Mouse (Mus musculus): ENCODE results near the gene Ccdc180.

The Ccdc180 gene

DNA sequence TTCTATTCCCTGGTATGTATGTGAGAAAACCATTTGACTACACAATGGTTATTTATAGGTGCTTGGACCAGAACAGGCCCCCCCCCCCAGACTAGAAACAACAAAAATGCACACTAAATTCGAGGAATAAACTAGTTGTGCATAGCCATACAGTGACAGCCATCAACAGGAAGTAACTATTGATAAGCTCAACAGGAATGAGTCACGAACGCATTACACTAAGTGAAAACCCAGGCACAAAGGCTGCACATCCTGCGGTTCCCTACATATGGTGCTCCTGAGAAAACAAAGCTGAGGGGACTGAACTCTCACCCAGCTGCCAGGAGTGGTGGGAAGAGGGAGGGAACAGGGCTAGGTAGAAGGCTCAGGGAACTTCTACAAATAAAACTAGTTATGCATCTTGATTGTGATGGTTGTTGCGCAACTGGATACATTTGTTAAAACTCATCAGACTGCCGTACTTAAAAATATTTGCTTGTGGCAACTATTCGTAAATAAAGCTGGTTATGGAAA, 80.0 kb downstream of the Ccdc180 start:
- DNase-seq (ENCODE audit: low read depth, low spot score), result no peak

DNA sequence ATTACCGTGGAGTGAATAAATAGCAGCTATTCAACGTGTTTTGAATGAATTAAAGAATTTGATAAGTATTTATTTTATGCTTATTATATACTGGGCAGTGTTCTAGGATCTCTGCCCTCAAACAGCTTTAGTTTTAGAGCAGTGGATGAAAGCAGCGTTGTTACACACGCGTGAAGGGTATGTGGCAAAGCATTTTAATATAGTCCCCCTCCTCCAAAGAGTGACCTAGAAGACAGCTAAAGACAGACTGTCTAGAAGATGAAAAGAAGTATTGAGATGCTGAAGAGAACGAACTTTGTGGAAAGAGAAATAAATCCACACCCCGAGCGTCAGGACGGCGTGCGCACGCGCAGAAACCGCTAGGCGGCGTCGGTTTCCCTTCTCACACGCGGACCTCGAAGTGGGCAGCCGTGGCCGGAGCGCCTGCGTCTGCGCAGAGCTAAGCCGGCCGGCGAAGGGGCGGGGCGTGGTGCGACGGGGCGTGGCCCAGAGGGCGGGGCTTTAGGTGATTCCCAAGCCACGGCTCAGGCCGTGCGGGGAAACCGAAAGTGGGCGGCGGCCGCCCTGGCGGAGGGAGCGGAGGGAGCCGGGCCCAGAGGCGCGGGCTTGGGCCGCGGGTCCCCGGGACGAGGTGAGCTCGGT, 81.8 kb downstream of the Ccdc180 start:
- DNase-seq (ENCODE audit: low read depth, low spot score), result peak; percentile 92

DNA sequence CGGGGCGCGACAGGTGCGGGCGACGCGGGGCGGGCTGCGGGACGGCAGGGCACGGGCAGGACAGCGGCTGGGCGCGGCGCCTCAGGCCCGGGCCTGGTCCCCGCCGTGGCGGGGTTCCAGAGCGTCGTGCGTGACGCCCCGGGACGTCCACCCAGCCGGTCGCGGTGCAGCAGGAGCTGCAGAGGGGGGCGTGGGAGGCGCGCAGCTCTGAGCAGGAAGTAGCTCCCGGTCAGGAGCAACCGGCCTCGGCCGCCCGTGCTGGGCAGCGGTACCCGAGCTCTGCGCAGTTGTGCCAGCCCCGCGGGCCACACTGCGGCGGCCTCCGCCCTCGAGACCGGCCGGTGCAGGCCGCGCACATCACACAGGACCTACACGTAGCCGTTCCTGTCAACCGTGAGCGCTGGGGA, 82.3 kb downstream of the Ccdc180 start:
- DNase-seq (ENCODE audit: low read depth, low spot score), result no peak

DNA sequence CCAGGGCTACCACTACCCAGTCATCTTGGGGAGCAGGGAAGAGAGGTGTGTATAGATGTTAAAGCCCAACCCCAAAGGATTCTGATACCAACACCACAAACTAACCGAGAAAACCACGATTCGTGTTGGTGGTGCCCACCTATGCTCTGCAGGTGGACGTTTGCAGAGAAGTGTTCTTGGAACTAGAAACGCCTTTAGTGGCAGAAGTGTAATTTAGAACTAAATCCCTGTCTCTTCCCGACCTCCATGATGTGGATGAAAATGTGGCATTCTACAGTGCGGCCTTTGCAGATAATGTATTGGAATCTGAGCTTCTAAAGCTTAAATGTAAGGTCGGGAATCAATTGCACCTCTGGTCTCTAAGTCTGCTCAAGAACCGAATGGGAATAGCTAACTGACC, 82.8 kb downstream of the Ccdc180 start:
- no peak for DNase-seq (ENCODE audit: low read depth, low spot score)

DNA sequence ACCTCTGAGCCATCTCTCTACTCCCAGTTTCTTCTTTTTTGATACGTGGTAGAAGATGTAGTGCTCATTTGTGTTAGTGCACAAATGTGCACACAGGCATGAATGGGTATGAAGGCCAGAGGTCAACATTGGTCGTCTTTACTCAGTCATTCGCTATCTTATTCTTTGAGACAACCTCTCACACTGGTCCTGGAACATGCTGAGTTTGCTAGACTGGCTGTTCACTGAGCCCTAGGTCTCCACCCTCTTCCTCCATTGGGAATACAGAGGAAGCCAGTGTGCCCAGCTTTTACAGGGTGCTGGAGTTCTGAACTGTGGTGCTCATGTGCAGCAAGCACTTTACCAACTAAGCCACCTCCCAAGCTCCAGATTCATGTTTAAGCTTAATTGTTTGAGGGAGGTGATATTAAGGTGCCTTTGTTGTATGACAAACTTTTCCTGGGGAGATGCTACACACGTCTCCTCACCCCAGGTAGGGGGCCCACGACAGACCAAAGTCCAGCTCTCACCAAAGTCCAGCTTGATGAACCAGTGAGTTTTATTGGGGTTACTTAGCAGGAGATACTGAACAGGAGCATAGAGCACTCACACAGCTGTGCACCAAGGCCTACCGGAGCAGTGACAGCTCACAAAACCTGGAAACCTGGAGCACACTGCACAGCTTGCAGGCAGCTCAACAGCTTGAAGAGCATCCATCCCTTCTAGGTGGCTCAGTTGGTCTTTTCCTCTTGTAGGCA, 87.0 kb downstream of the Ccdc180 start:
- no peak for DNase-seq (ENCODE audit: low read depth, low spot score)

DNA sequence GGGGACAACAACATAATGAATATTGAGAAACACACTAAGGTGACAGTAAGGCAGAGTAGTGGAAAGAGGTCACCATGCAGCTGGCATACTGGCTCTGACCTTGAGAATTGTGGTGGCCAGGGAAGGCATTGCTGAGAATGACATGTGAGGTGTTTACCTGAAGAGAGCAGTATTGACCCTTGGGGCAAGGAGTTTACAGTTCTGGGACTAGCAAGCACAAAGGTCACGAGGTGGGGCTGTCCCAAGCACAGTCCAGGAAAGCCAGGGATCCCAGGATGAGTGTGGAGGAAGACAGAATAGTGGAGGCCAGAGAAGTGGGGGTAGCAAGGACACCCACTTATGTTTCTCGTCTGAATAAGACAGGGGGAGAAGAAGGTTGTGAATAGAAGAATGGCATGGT, 89.8 kb downstream of the Ccdc180 start:
- DNase-seq (ENCODE audit: low read depth, low spot score), result no peak

DNA sequence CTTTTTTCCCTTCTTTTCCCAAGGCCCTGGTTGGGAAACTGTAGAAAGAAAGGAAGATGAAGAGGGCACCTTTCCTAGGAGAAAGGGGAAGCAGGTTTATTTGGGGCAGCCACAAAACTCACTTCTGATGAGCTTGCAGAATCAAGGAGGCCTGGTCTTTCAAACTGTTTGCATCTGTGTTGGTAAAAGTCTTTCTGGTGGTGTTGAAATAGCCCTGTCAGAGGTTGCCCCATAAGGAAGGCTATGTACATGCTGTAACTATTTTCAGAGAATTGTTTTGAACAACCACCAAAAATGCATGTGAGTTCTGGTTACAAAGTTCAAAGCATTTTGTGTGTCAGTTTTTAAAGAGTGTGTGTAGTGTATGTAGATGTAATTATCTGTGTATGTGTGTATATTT, 91.0 kb downstream of the Ccdc180 start:
- DNase-seq (ENCODE audit: low read depth, low spot score), result no peak

DNA sequence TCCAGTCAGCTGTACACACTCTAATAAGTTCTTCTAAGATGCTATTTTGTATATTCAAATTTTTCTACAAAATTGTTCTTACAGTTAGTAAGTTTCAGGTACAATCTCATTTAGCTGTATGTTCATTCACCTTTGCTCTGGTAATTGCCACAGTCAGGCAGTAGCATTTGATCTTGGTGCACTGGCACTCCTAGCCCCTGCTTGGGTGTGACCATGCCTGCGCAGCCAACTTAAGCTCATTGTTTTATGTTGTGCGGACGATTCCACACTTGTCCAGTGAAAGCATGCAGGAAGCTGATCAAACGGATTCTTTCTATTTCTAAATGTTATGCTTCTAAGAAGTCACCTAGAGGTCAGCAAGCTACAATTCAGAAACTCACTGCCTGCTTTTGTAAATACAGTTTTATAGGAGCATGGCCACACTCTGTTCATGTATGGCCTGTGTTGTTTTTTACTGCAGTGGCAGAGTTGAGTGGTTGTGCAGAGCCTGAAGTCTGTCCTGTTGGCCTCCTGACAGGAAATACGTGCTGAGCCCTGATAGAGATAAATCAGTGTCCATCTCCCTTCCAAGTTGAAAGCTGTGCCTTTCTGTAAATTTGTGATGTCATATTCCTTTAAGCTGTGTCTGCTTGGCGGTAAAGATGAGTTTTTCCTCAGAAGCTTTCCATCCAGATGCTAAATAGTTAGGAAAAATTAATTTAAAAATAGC, 100.5 kb downstream of the Ccdc180 start:
- DNase-seq (ENCODE audit: low read depth, low spot score), result no peak

DNA sequence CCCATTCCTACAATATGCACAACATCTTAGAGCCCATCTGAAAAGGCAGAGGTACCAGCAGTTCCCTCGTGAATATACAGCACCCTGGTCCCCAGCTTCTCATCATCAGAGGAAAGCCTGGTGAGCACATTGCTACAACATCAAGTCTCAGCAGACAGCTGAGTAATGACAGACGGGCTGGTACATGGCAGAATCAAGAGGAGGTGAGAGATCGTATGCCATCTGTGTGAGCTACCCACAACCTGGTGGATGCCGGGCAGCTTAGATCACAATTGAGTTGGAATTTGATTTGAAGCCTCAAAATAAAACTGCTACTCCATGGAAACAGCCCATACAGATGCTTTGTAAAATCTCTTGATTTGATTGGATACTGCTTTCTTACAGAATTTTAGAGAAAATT, 108.4 kb downstream of the Ccdc180 start:
- DNase-seq (ENCODE audit: low read depth, low spot score), result no peak
